Mouse (Mus musculus) heart, adult 9 months (tissue): ENCODE results near the gene Acot7.

Experiments
- DNase-seq, 2 experiments: peaks; one replicate each; pipeline ENCODE4 v3.0.0; 2022; ENCODE audit warnings: low spot score in 2 of 2

Gene Acot7

GRCm38 (mm10) chr4:152272449-152273049, 94.6 kb downstream of the Acot7 start:
- DNase-seq = peak; percentile 90 to 92

- no peak for DNase-seq
These were observed 95.3 kb downstream of the Acot7 start for GRCm38 (mm10) chr4:152273191-152273590.

- peak; percentile 67 to 74 for DNase-seq
These were observed 95.8 kb downstream of the Acot7 start, which contains the start of gene Gpr153 for GRCm38 (mm10) chr4:152273621-152274236. TSS of gene Gpr153 (plus strand) at chr4:152274232.

- peak; percentile 69 to 72 for DNase-seq
These were observed 96.8 kb downstream of the Acot7 start for GRCm38 (mm10) chr4:152274681-152275131.

GRCm38 (mm10) chr4:152276389-152277347, 98.7 kb downstream of the Acot7 start:
- DNase-seq = no peak

GRCm38 (mm10) chr4:152277916-152278315, 100.0 kb downstream of the Acot7 start:
- no peak for DNase-seq

GRCm38 (mm10) chr4:152278986-152279385, 101.1 kb downstream of the Acot7 start:
- no peak for DNase-seq

- no peak for DNase-seq
These were observed 103.7 kb downstream of the Acot7 start for GRCm38 (mm10) chr4:152281601-152282000.

- no peak for DNase-seq
These were observed 104.8 kb downstream of the Acot7 start for GRCm38 (mm10) chr4:152282721-152283120.

- peak; percentile 70 to 77 for DNase-seq
These were observed 105.4 kb downstream of the Acot7 start for GRCm38 (mm10) chr4:152283186-152283950.

GRCm38 (mm10) chr4:152285505-152285904, 107.6 kb downstream of the Acot7 start:
- peak in 1 of 2 experiments; percentile 68 for DNase-seq

GRCm38 (mm10) chr4:152286183-152286582, 108.2 kb downstream of the Acot7 start:
- DNase-seq = no peak

GRCm38 (mm10) chr4:152286887-152287286, 109.0 kb downstream of the Acot7 start:
- peak in 1 of 2 experiments; percentile 37 for DNase-seq

GRCm38 (mm10) chr4:152287317-152288120, 109.6 kb downstream of the Acot7 start:
- no peak for DNase-seq

GRCm38 (mm10) chr4:152288398-152288945, 110.5 kb downstream of the Acot7 start:
- no peak for DNase-seq

- no peak for DNase-seq
These were observed 112.5 kb downstream of the Acot7 start for GRCm38 (mm10) chr4:152290385-152290784.

- no peak for DNase-seq
These were observed 113.1 kb downstream of the Acot7 start for GRCm38 (mm10) chr4:152290991-152291390.

- DNase-seq = no peak
These were observed 113.6 kb downstream of the Acot7 start, which contains the start of gene Hes3 for GRCm38 (mm10) chr4:152291562-152291961. TSS of gene Hes3 (minus strand) at chr4:152291662.

GRCm38 (mm10) chr4:152292102-152292765, 114.3 kb downstream of the Acot7 start:
- DNase-seq = no peak
